Mouse (Mus musculus) gastrocnemius, adult 2 months (tissue): ENCODE measurements around the gene Acsl1. TPM values are rescaled to one million over a fixed set of nuclear protein-coding genes. Genes with fewer than 3 reads are reported as not detected.

Experiments used
- DNase-seq: peaks from one replicate; pipeline ENCODE4 v3.0.0; 2022
- H3K27ac ChIP-seq: fragments of 200-600 bp; 2 replicates; pipeline ENCODE4 v1.8.1; 2022; ENCODE audit warnings: mild to moderate bottlenecking
- H3K4me3 ChIP-seq: fragments of 200-600 bp; 2 replicates; pipeline ENCODE4 v1.8.1; 2022; ENCODE audit warnings: mild to moderate bottlenecking, moderate library complexity
- CTCF ChIP-seq: fragments of 200-600 bp; IDR thresholded peaks from 2 replicates; pipeline ENCODE4 v1.8.1; 2022; ENCODE audit warnings: antibody characterized with exemption, mild to moderate bottlenecking, moderate library complexity
- intact Hi-C: fragments of 180-260 bp; cut with DNase I; formaldehyde crosslinking; loops from one replicate; pipeline ENCODE4 v1.15.1; 2025
- total RNA-seq, 2 experiments: library from RNA; stranded (reverse); gene quantifications; 2 replicates each; pipeline ENCODE4 v1.2.3; 2021

Acsl1 gene
- total RNA-seq, 2 experiments from 2014 or later = 224 to 367 TPM

DNA sequence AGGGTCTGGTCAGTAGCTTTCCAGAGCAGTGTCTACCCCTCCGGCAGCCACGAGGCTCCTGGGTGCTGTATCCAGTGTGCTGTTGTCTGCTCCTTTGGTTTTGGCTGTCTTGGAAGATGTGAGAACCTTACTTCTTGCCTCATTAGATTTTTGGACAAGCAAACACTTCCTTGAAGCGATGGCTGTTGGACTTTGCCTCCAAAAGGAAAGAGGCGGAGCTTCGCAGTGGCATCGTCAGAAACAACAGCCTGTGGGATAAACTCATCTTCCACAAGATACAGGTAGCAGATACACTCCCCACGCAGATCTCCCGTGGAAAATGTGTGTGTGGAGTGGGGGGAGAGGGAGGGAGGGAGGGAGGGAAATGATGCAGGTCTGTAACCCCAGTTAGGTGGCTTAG lies 55.3 kb downstream of the Acsl1 start:
- H3K4me3 ChIP-seq = no peak overlapping the region
- intact Hi-C loops = no loop called here
- H3K27ac ChIP-seq = no peak overlapping the region
- DNase-seq = no peak
- TF ChIP-seq CTCF = no peak

DNA sequence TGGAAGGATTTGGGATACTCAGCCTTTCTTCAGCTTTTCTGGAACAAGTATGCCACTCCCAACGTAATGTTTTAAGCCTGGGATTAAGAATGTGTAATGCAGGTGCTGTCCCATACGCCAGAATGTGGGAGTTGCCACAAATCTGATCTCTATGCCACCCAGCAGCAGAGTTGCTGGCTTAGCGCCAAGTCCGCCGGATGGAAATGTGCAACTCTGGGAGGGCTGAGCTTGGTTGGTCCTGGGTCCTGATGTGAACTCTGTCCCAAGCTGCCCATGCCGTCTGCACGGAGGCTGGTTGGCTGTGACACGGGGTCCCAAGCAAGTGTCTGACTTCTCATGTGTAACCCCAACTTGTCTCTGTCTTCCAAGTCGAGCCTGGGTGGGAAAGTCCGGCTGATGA lies 56.0 kb downstream of the Acsl1 start:
- Histone ChIP-seq H3K4me3 (no peak overlapping the region), H3K27ac (no peak overlapping the region)
- intact Hi-C loops = no loop called here
- no peak for TF ChIP-seq CTCF
- no peak for DNase-seq

GRCm38 (mm10) chr8:46529508-46529907 lies 58.7 kb downstream of the Acsl1 start:
- DNase-seq = no peak
- Histone ChIP-seq H3K4me3 (no peak overlapping the region), H3K27ac (no peak overlapping the region)
- intact Hi-C loops = no loop called here
- no peak for TF ChIP-seq CTCF

GRCm38 (mm10) chr8:46530541-46530940 lies 59.7 kb downstream of the Acsl1 start:
- intact Hi-C loops = no loop called here
- no peak overlapping the region for H3K27ac ChIP-seq
- no peak for TF ChIP-seq CTCF
- no peak overlapping the region for H3K4me3 ChIP-seq
- DNase-seq = no peak

- no peak for DNase-seq
- no peak overlapping the region for H3K27ac ChIP-seq
- intact Hi-C loops = no loop called here
- no peak overlapping the region for H3K4me3 ChIP-seq
- TF ChIP-seq CTCF = no peak
Measured at GRCm38 (mm10) chr8:46533926-46534325, 63.1 kb downstream of the Acsl1 start.

DNA sequence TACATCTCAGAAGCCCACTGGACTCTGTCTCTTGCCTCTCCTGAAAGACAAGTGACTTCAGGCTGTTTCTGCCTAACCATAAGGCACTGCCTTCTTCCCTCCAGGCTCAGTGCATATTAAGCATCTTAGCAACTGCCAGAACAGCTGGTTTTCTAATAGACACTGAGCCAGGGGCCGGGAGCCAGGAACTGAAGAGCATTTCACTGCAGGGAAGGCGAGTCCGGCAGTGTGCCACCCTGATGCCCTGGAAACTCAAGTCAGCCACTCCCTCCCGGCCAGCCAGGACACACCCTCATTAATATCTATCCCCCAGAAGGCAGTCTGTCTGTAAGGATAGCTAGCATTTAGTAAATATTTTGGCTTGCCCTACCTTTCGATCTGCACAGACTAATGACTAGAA lies 68.9 kb downstream of the Acsl1 start:
- intact Hi-C loops = no loop called here

DNA sequence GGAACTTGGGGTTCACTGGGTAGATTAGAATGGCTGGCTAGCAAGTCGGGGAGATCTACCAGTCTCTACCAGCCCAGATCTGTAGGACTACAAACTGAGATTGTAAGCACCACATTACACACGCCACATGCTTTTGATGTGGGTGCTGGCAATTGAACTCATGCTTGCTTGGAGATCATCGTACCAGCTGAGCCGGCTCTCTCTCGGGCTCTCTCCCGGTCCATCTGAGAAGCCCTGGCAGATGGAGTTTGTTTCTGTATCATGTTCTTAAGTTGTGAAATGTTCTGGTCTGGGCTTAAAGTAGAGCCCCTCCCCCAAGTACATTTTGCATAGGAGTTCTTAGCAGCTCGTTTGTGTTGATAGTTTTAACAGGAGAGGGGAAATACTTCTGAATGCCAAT lies 72.4 kb downstream of the Acsl1 start:
- DNase-seq = peak; percentile 69
- intact Hi-C loops = no loop called here
- TF ChIP-seq CTCF = no peak
- peak overlapping the region; percentile 79 for H3K27ac ChIP-seq
- peak overlapping the region; percentile 13 for H3K4me3 ChIP-seq

More for the DNA sequence above, 68.9 kb downstream of the Acsl1 start:
- H3K4me3 ChIP-seq = peak overlapping the region; percentile 32; the same call in 1 of the 2 replicates
- peak overlapping the region; percentile 65; the same call in 1 of the 2 replicates for H3K27ac ChIP-seq
- no peak for TF ChIP-seq CTCF
- peak; percentile 92 for DNase-seq

- no peak for TF ChIP-seq CTCF
- Histone ChIP-seq H3K27ac (peak overlapping the region; percentile 79), H3K4me3 (peak overlapping the region; percentile 13)
- DNase-seq = peak; percentile 39
- intact Hi-C loops = no loop called here
Measured at GRCm38 (mm10) chr8:46543662-46544061, 72.8 kb downstream of the Acsl1 start.

DNA sequence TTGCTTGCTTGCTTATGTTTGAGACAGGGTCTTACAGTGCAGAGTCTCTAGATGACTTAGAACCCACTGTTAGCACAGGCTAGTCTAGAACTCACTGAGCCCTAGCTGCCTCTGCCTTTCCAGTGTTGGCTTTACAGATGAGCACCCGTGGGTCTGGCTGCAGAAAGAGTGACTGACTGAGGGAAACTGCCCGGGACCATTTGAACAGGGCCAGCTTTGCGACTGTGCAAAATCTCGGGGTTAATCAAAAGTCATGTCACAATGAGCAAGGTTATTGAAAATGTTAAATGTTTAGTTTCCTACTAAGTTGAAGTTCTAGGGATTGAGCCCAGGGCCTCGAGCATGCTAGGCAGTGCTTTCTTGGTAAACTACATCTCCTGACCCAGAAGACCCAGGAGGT lies 75.0 kb downstream of the Acsl1 start:
- Histone ChIP-seq H3K27ac (peak overlapping the region; percentile 72), H3K4me3 (no peak overlapping the region)
- intact Hi-C loops = loop anchor here (5.0 kb wide), 2 partner anchors 74 to 359 kb away; partner anchors contain the start of gene Acsl1
- no peak for TF ChIP-seq CTCF
- no peak for DNase-seq

DNA sequence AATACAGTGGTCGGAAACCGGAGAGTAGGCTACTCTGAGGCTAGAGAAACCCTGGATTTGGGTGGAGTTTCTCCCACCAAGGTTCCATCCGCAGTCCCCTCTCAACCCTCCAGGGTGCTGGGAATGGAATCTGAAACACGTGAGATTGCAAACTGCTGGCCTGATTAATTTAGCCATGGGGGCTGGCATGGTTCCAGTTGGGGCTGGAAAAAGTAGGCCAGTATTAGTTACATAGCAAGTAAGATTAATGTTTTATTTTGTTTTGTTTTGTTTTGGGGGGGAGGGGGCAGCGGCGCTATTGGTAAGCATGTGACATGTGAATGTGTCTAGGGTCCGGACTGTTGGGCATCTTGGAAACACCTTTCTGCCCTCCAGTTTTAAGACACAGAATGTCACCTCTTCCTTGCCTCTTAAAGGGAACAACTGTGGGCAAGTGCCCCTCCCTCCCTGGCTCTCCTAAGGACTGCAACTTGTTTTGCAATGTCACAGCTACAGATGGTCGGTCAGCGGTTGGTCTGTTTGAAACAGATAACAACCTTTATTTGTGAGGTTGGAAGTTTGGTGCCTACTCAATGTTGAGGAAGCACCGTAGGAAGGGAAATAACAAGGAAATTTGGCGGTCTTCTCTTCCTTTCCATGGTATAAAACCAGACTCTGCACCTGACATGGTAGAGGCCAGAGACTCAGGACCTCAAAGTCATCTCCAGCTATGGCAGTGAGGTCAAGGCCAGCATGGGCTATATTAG lies 75.8 kb downstream of the Acsl1 start:
- Histone ChIP-seq H3K4me3 (no peak overlapping the region), H3K27ac (peak overlapping the region; percentile 72)
- DNase-seq = peak; percentile 62
- intact Hi-C loops = loop anchor here (1.0 to 5.0 kb wide), 3 partner anchors 74 to 359 kb away; partner anchors contain the start of gene Acsl1
- TF ChIP-seq CTCF = peak; percentile 4; the same call in 1 of the 2 replicates

DNA sequence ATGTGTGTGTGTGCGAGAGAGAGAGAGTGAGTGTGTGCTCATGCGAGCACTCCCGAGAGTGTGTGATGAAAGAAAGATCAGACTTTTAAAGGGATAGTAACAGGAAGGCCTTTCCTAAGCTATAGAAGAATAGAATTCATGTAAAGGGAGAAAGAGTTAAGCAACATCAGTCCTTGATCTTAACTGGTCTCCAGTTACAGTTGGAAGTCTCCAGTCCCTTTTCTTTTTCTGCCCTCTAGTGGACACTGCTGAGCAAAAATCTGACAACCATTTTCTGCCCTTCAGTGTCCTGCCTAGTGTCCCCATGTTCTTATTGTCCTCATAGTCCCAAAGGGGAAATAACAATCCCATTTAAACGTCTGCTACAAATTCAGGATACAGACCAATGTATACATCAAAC lies 76.4 kb downstream of the Acsl1 start:
- peak overlapping the region; percentile 72; the same call in 1 of the 2 replicates for H3K27ac ChIP-seq
- intact Hi-C loops = loop anchor here (1.0 to 5.0 kb wide), 3 partner anchors 75 to 360 kb away; partner anchors contain the start of gene Acsl1
- TF ChIP-seq CTCF = peak; percentile 87
- no peak for DNase-seq
- no peak overlapping the region for H3K4me3 ChIP-seq

DNA sequence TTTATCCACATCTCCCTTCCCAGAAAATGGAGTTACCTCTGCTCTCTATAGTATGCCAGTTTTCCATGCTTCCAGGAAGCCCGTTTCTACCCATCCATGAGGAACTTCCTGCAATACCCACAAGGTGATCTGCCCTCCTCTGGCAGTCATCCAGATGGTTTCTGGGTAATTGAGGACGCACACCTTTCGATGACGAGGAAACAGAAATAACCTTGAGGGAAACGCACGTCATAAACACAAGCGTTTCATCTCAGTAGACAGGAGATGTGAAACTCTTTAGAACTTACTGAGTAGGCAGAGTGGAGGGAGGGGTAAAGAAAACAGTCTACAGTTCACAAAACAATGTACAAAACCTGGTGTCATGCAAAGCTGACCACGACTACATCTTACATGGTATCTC lies 79.2 kb downstream of the Acsl1 start:
- no peak for DNase-seq
- intact Hi-C loops = loop anchor here (5.0 kb wide), 2 partner anchors 67 to 402 kb away; partner anchors contain the start of genes Casp3 and Primpol
- Histone ChIP-seq H3K4me3 (no peak overlapping the region), H3K27ac (no peak overlapping the region)
- no peak for TF ChIP-seq CTCF

DNA sequence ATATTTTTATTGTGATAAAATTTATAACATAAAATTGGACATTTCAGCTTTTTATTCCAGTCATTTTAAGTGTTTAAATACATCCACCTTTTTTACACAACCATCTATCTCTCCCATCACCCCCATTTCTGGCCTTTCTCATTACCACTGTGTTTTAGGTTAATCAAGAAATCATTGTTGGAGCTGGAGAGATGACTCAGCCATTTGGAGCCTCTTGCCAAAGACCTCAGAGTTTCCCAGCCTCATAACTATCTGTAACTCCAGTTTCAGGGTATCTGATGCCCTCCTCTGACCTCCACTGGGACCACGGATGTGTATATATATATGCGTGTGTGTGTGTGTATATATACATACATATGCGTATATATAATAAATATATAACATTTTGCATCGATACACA lies 80.2 kb downstream of the Acsl1 start:
- DNase-seq = no peak
- TF ChIP-seq CTCF = no peak
- peak overlapping the region; percentile 80 for H3K4me3 ChIP-seq
- intact Hi-C loops = loop anchor here (5.0 kb wide), 2 partner anchors 66 to 401 kb away; partner anchors contain the start of genes Casp3 and Primpol
- peak overlapping the region; percentile 90 for H3K27ac ChIP-seq
